Mouse (Mus musculus): ENCODE results near the gene Mrps18c. TPM values are rescaled to one million over a fixed set of nuclear protein-coding genes. Genes with fewer than 3 reads are reported as not detected.

Mrps18c gene
- total and polyA plus RNA-seq, 2 experiments from 2014 or later: 57.1 to 195 TPM

- ATAC-seq (ENCODE audit: insufficient read depth, low read depth): no peak
- peak overlapping the region; percentile 80 for H3K9ac ChIP-seq (replicated peaks; ENCODE audit: low read depth, low read length)
- peaks cover 2% of the 10 kb centered on the region; the same call in 1 of the 2 replicates for H3K9me3 ChIP-seq (replicated peaks; ENCODE audit: control insufficient read depth, low read length)
- TF ChIP-seq CTCF (IDR thresholded peaks at IDR 0.05; ENCODE audit: low read depth) (no peak), EP300 (IDR thresholded peaks at IDR 0.05; ENCODE audit: low read depth) (no peak)
- no peaks in the 10 kb centered on the region for H3K36me3 ChIP-seq (replicated peaks; ENCODE audit: control insufficient read depth, insufficient read depth, low read length)
- no peak for DNase-seq (ENCODE audit: low spot score)
- peak overlapping the region; percentile 79 for H3K4me3 ChIP-seq (ENCODE audit: low read depth, low read length)
- H3K27me3 ChIP-seq (ENCODE audit: control insufficient read depth, insufficient read depth, low read length): no peaks in the 10 kb centered on the region
- peak overlapping the region; percentile 75 for H3K4me2 ChIP-seq (ENCODE audit: low read depth, low read length)
- H3K4me1 ChIP-seq (ENCODE audit: control insufficient read depth, insufficient read depth): no peaks in the 10 kb centered on the region; the same call in 1 of the 2 replicates
- WGBS: 6% methylated on average over 2 of the region's 2 CpGs
- peak overlapping the region; percentile 96 for H3K27ac ChIP-seq (ENCODE audit: low read depth)
Measured at GRCm38 (mm10) chr5:100847143-100847542, 48.7 kb downstream of the Mrps18c start.

GRCm38 (mm10) chr5:100853963-100854362 is 55.5 kb downstream of the Mrps18c start:
- WGBS: 74% methylated on average over 4 of the region's 4 CpGs
- Histone ChIP-seq H3K4me3 (ENCODE audit: low read depth, low read length) (no peak overlapping the region), H3K4me1 (ENCODE audit: control insufficient read depth, insufficient read depth) (no peaks in the 10 kb centered on the region), H3K9me3 (replicated peaks; ENCODE audit: control insufficient read depth, low read length) (no peaks in the 10 kb centered on the region), H3K9ac (replicated peaks; ENCODE audit: low read depth, low read length) (no peak overlapping the region), H3K27me3 (ENCODE audit: control insufficient read depth, insufficient read depth, low read length) (no peaks in the 10 kb centered on the region), H3K4me2 (ENCODE audit: low read depth, low read length) (no peak overlapping the region), H3K27ac (ENCODE audit: low read depth) (no peak overlapping the region), H3K36me3 (replicated peaks; ENCODE audit: control insufficient read depth, insufficient read depth, low read length) (no peaks in the 10 kb centered on the region)
- no peak for TF ChIP-seq EP300 (IDR thresholded peaks at IDR 0.05; ENCODE audit: low read depth)
- no peak for TF ChIP-seq CTCF (IDR thresholded peaks at IDR 0.05; ENCODE audit: low read depth)
- no peak for DNase-seq (ENCODE audit: low spot score)
- ATAC-seq (ENCODE audit: insufficient read depth, low read depth): no peak

Other genes with a start within 250 kb of the Mrps18c start
- gene Plac8, start 226.4 kb upstream of the Mrps18c start, total RNA-seq (2014; rRNA removed; ENCODE audit: low replicate concordance): 5.2 and 12.5 TPM in 2 replicates
- gene Plac8, start 226.4 kb upstream of the Mrps18c start, polyA plus RNA-seq (2015; fragmentation: Nextera tagmentation; extraction: Ambion mirVana): 2.9 and 3.2 TPM in 2 replicates
- gene Coq2, start 123.5 kb upstream of the Mrps18c start, total RNA-seq (2014; rRNA removed; ENCODE audit: low replicate concordance): 146 and 167 TPM in 2 replicates
- gene Coq2, start 123.5 kb upstream of the Mrps18c start, polyA plus RNA-seq (2015; fragmentation: Nextera tagmentation; extraction: Ambion mirVana): 68.3 and 68.5 TPM in 2 replicates
- 0.73 and 1.7 TPM in 2 replicates for gene Hpse, start 78.9 kb upstream of the Mrps18c start, total RNA-seq (2014; rRNA removed; ENCODE audit: low replicate concordance)
- gene Hpse, start 78.9 kb upstream of the Mrps18c start, polyA plus RNA-seq (2015; fragmentation: Nextera tagmentation; extraction: Ambion mirVana): 0.38 and 0.63 TPM in 2 replicates
- gene Helq, start within 50 bp of the Mrps18c start, total RNA-seq (2014; rRNA removed; ENCODE audit: low replicate concordance): 0.42 and 4.4 TPM in 2 replicates
- 3.9 and 4.0 TPM in 2 replicates for gene Helq, start within 50 bp of the Mrps18c start, polyA plus RNA-seq (2015; fragmentation: Nextera tagmentation; extraction: Ambion mirVana)
- gene Abraxas1, start 22.3 kb downstream of the Mrps18c start, total RNA-seq (2014; rRNA removed; ENCODE audit: low replicate concordance): 16.7 and 19.5 TPM in 2 replicates
- 26.8 and 28.9 TPM in 2 replicates for gene Abraxas1, start 22.3 kb downstream of the Mrps18c start, polyA plus RNA-seq (2015; fragmentation: Nextera tagmentation; extraction: Ambion mirVana)
- 13.5 and 21.0 TPM in 2 replicates for gene Gpat3, start 47.1 kb downstream of the Mrps18c start, total RNA-seq (2014; rRNA removed; ENCODE audit: low replicate concordance)
- 22.1 and 22.6 TPM in 2 replicates for gene Gpat3, start 47.1 kb downstream of the Mrps18c start, polyA plus RNA-seq (2015; fragmentation: Nextera tagmentation; extraction: Ambion mirVana)